Mouse (Mus musculus) CH12F3 (cell line): ENCODE data around the gene Cdk1.

Experiments
- in situ Hi-C: fragments of 300-500 bp; cut with MboI; formaldehyde crosslinking; loops from 2 replicates; pipeline ENCODE4 v1.14.3; 2020; ENCODE audit warnings: low sequenced_read_pairs

Cdk1 gene

GRCm38 (mm10) chr10:69311867-69312266 lies 40.9 kb downstream of the Cdk1 start:
- in situ Hi-C loops, result loop anchor here (25.0 kb wide), 1 partner anchor 425 kb away; no protein-coding TSS in a partner anchor

- in situ Hi-C loops, result loop anchor here (10.0 to 25.0 kb wide), 2 partner anchors 124 to 422 kb away; no protein-coding TSS in a partner anchor
These were observed 43.6 kb downstream of the Cdk1 start for GRCm38 (mm10) chr10:69309109-69309508.

- in situ Hi-C loops, result loop anchor here (10.0 to 25.0 kb wide), 2 partner anchors 122 to 420 kb away; no protein-coding TSS in a partner anchor
These were observed 45.7 kb downstream of the Cdk1 start for GRCm38 (mm10) chr10:69307067-69307466.

GRCm38 (mm10) chr10:69306205-69306604 lies 46.5 kb downstream of the Cdk1 start:
- in situ Hi-C loops, result loop anchor here (10.0 to 25.0 kb wide), 2 partner anchors 121 to 419 kb away; no protein-coding TSS in a partner anchor

GRCm38 (mm10) chr10:69305600-69305999 lies 47.1 kb downstream of the Cdk1 start:
- in situ Hi-C loops, result loop anchor here (10.0 to 25.0 kb wide), 2 partner anchors 121 to 418 kb away; no protein-coding TSS in a partner anchor

- in situ Hi-C loops, result loop anchor here (10.0 to 25.0 kb wide), 2 partner anchors 120 to 418 kb away; no protein-coding TSS in a partner anchor
These were observed 47.9 kb downstream of the Cdk1 start for GRCm38 (mm10) chr10:69304819-69305218.

GRCm38 (mm10) chr10:69302667-69303066 lies 50.1 kb downstream of the Cdk1 start:
- in situ Hi-C loops, result loop anchor here (10.0 to 25.0 kb wide), 2 partner anchors 118 to 415 kb away; no protein-coding TSS in a partner anchor

- in situ Hi-C loops, result loop anchor here (10.0 to 25.0 kb wide), 2 partner anchors 115 to 413 kb away; no protein-coding TSS in a partner anchor
These were observed 52.8 kb downstream of the Cdk1 start for GRCm38 (mm10) chr10:69299985-69300384.

GRCm38 (mm10) chr10:69295919-69296318 lies 56.8 kb downstream of the Cdk1 start:
- in situ Hi-C loops, result no loop called here

GRCm38 (mm10) chr10:69290736-69291135 lies 62.0 kb downstream of the Cdk1 start:
- in situ Hi-C loops, result no loop called here

- in situ Hi-C loops, result no loop called here
These were observed 64.0 kb downstream of the Cdk1 start for GRCm38 (mm10) chr10:69288720-69289119.

- in situ Hi-C loops, result no loop called here
These were observed 64.7 kb downstream of the Cdk1 start for GRCm38 (mm10) chr10:69288086-69288485.

- in situ Hi-C loops, result no loop called here
These were observed 65.8 kb downstream of the Cdk1 start for GRCm38 (mm10) chr10:69286939-69287338.
